Mouse (Mus musculus) gastrocnemius, postnatal 36 days (tissue): ENCODE results near the gene P2rx1. TPM values are rescaled to one million over a fixed set of nuclear protein-coding genes. Genes with fewer than 3 reads are reported as not detected.

Source experiments
- DNase-seq, 2 experiments: peaks; one replicate each; pipeline ENCODE4 v3.0.0; 2022
- intact Hi-C: fragments of 180-260 bp; cut with DNase I; formaldehyde crosslinking; loops from one replicate; pipeline ENCODE4 v1.15.1; 2025
- long read RNA-seq, 2 experiments: library from polyadenylated mRNA; stranded (forward); transcript quantifications; one replicate each; pipeline ENCODE4 v2.0.0; 2021
- total RNA-seq, 2 experiments: library from RNA; stranded (reverse); gene quantifications; 2 replicates each; pipeline ENCODE4 v1.2.3; 2021

The P2rx1 gene
- total RNA-seq, result under 1 TPM; 0.20 to 0.32 TPM
- long read RNA-seq, experiment 1, result 0 reads
- long read RNA-seq, experiment 2, result 0 reads

DNA sequence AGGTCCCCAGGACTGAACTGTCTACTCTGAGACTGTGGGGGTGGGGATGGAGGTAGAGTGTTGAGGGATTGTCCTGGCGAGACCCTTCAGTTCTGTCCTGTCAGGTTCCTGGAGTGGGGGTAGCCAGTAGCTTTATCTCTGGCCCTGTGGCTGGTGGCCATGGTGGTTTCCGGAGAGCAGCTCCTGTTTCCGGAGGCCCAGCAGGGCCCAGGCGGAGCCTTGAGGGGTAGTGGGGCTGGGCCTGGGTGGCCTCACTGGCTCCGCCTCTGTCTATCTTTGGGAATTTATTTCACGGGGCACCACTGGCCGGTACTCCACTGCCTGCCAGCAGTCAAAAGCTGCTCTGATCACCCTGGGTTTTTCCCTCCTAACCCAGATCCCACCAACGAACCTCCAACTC, at the start of gene P2rx1:
Gene P2rx1, plus strand, starts transcription at position 333 of the 400 bp plus-strand sequence.
- DNase-seq, result no peak
- intact Hi-C loops, result no loop called here

DNA sequence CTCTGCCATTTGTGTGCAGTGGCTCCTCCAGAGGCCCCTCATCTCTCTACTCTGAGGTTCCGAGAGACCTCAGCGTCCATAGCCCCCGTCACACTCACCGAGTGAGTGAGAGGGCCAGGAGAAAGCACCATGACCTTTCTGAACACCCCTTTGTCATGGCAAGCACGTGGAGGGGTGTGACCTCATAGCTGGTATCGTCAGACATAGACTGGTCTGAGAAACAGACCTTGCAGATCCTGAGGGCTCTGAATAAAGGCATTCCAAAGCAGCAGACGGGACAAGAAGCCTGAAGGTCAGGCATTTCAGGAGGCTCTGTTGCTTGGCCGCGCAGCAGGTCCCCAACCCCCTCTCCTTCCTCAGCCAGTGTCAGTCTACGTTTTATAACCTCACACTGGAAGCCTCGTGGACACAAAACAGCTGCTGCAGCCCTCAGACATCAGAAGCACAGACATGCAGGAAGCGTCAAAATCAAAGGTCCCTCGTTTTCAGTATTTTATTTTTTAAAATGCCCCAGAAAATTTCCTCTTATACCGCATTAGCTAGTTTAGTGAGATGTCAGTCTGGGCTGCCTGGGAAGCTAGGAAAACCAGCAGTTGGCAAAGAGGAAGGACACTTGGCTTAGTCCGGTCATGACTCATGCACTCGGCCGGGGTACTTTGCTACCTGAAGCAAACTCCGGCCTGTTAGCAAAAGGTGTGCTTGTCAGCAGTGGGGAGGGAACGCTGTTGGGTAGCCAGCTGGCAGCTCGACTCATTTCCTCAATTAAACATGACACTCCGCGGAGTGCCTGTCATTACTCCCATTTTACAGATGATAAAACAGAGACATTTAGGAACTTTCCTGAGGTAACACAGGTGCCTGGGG, 47.5 kb upstream of the P2rx1 start:
- no peak for DNase-seq
- intact Hi-C loops, result no loop called here

DNA sequence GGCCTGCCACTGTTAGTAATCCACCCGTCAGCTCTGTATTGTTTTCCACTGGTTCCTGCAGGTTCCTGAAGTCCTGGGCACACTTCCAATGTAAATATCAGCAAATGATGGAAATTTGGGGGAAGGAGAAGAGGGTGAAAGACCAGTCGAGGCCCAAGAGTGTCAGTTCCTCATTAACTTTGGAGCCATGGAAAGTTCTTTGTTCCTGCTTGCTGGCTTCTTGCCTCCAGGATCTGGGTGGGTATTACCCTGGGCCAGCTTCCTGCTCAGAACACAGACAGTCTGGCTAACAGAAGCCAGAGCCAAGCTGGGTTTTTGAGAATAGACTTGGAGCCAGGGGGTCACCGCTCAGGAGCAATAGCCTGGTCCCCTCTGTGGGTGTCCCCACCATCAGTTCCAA, 46.7 kb upstream of the P2rx1 start:
- intact Hi-C loops, result no loop called here

DNA sequence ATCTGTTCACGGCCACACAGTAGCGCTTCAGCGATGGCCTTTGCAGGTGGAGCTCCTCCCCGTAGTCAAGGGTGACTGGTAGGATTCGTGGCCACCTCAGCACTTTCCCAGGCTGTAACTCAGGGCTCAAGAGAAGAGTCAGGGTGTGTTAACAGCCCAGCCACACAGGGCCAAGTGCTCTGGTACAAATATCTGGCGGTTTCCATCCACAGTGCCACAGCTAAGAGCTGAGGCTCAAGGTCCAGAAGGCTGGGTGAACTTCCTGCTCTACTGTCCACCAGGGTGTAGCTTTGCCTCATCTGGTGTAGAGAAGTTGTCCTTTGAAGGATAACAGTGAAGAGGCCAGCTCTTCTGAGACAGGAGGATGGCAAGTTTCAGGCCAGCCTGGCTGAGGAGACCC, 46.2 kb upstream of the P2rx1 start:
- DNase-seq, result no peak
- intact Hi-C loops, result no loop called here

More for the DNA sequence above, 46.7 kb upstream of the P2rx1 start:
- no peak for DNase-seq

DNA sequence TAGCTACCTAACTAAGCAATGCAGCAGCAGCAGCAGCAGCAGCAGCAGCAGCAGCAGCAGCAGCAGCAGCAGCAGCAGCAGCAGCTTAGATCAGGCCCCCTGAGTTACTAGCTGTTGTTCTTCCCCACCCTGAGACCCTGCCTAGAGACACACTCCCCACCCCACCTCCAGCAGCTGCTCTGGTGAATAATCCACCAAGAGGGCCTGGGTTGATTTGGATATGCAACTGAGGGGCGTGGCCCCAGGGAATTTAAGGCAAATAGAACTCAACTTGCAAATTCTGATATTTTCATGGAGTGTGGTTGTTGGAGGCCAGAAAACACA, 45.8 kb upstream of the P2rx1 start:
- intact Hi-C loops, result no loop called here
- no peak for DNase-seq

DNA sequence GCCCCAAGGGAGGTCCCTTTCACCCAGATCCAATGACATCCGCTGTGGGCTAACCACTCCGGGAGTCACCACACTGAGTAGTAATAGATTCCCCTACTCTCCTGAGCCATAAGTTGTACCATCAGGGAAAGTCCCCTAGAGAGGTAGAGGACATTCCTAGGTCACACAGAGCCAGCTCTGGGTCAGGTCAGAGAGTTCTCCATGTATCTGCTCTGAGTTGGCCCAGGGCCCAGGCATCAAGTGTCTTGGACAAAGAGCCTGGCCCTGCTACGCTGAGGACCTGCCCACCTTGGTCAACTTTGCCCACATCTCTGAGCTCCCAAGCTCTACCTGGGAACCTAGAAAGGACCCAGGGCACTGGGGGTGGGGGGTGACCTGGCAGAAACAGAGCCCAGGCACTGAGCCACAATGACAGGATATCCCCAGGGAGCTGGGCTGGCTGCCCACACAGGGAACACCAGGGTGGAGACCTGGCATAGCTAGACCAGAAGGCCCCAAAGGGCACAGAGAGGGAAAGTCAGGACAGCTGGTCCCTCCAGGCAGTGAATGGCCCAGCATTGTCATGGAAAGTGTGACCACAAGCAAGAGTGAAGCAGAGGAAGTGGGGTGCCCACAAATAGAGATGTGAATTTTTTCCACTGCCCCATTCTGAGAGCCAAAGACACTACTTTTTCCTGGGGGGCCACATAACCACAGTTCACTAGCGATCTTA, 45.3 kb upstream of the P2rx1 start:
- peak in 1 of 2 experiments; percentile 40 for DNase-seq

DNA sequence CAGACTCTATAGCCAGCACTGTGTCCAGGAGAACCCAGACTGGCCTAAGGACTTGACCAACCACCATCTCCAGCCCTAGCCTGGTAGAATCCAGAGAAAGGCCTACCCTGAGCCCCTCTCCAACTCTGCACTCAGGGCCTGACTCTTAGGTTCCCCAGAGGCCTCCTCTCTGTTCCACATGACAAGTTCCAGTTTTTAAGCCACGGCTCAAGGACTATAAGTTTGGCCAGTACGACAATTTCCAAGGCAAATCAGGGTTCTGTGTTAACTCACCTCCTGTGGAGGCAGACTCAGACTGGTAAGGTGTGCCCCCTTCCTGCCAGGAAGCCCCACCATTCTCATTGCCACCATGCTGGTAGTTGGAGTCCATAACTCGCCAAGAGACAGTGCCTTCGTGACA, 44.7 kb upstream of the P2rx1 start:
- intact Hi-C loops, result no loop called here
- no peak for DNase-seq

More for the DNA sequence above, 45.3 kb upstream of the P2rx1 start:
- intact Hi-C loops, result no loop called here

DNA sequence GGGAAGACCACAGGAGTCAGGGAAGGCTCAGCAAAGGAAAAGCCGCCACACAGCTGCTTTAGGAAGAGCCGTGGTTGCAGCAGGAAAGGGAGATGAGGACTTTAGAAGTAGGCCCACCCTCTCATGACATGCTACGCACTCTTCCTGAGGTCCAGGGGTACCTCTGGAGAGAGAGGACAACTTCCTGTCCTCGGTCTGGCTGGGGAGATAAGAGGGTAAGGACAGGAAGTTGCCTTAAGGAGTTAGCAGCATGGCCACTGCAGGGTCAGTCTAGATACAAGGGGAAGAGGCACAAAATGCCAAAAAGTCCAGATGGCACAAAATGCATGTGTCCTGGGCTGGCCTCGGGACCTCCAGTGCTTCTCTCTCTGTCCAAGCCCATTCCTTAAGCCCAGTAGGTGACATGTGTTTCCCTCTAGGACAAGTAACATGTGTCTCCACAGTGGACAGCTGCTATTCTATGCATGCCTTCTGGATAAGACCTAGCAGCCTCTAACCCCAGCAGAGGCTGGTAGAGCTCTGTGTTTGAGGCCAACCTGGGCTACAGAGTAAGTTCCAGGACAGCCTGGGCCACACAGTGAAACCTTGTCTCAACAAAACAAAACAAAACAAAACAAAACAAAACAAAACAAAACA, 43.4 kb upstream of the P2rx1 start:
- DNase-seq, result no peak
- intact Hi-C loops, result no loop called here

DNA sequence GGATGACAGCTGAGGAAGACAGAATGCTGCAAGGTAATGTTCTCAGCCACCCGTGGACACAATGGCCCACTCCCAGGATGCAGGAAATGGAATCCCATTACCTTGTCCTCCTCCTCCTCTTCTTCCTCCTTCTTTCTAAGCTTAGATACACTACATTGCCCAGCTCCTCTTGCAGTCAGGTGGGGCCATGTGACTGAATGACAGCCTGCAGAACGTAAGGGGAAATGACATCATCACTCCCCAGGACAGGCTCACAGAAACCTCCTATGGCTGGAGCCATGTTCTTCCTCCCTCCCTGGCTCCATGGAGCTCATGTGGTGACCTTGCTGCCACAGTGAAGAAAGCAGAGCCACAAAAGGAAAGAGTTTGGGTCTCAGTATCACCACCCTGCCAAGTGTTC, 41.6 kb upstream of the P2rx1 start:
- no peak for DNase-seq
- intact Hi-C loops, result no loop called here

DNA sequence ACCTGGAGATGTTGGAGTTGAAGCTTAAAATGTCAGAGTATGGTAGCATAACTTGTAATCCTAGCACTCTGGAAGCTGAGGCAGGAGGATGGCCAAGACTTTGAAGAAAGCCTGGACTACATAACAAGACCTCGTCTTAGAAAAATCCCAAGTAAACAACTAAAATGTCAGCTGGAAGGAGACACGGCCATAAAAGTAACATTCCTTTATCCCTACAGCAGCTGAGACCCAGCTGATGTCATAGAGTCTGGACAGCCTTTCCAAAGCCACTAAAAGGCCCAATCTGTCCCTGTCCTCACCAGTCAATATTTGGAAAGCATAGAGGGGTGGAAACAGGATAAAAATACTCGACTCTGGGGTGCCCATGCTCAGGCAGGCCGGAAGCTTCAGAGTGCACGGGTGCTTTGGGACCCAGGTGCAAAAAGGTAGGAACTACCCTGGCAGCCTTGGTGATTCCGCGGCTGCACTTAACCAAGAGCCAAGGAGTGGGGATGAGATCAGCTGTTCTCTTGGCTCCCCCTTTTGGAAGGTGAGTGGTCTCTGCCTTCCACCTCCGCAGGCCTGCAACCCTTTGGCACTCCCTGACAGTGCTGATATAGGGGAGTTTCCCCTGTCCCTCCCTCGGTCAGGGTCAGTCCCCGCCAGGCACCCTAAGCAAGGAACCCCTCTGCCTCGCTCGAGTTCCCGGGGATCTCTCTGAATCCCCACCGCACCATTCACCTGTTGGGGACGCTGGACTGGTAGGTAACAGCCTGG, 38.8 kb upstream of the P2rx1 start:
- intact Hi-C loops, result no loop called here
- DNase-seq, result no peak

DNA sequence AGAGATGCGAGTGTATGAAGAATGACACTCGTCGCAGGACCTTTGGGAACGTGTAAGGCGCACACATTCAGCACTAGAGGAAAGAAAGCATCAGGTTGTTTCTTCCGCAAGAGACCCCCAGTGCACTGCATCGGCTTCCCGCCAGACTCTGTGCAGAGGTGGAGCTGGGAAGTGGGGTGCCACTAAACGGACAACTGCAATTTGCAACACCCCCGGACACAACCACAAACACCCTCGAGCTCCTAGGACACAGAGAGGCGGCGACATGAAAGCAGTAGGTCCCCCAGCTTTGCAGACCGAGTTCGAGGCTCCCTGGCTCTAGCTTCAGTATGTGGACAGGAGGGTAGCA, 38.2 kb upstream of the P2rx1 start:
- DNase-seq, result no peak
- intact Hi-C loops, result no loop called here

DNA sequence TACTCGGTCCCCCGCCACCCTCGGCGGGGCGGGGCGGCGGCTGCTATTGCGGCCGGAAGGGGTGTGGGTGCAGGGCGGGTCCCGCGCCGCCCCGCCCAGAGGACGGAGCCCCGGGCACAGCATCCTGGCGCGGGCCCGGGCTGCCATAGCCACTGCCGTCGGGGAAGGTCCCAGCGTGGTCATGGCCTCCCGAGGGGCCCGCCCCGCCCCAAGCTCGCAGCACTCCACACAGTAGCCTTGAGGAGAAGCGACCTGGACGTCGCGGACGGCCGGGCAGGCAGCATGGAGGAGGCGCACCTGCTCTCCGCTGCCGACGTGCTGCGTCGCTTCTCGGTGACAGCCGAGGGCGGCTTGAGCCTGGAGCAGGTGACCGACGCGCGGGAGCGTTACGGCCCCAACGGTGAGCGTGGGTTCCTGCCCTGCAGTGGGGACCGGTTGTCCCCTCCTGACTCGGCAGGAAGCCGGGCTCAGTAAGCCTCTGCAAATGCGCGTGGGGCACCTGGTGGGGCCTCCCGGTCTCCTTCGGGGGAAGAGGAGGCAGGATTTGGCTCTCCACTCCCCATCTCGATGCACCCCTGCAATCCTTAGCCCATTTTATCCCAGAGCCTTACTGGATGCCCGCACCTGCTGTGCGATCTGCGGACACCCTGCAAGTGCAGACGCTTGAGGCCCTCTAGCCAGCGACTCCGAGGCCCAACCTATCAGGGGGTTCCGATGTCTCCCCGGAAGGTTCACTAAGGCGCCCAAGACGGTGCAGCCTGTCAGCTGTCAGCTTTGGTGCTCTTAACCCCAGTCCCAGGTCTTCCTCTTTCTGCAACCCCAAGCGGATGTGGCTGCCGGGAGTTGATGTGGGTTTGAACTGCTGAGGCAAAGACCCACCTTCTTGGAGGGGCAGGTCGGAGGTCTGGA, 37.6 kb upstream of the P2rx1 start, which contains the start of gene Atp2a3:
Gene Atp2a3, plus strand, starts transcription at position 98 of the 909 bp plus-strand sequence.
- DNase-seq, result no peak
- intact Hi-C loops, result no loop called here

DNA sequence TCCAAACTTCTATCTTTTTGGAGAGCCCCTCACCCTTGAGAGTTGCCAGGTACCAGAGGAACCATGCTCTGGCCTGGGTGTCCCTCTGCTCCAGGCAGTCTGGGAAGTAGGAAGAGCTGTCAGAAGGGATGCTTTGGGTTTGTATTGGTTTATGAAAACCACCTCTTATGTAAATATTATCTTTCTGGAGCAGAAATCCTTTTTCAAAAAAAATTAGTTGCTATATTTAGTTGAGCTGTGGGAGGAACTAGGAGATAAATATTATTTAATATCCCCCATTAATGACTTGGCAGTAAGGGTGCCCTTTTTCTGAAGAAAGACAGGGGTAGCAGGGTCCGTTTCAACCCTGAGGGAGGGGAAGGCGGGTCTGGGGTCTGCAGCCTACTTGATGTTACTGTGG, 36.5 kb upstream of the P2rx1 start:
- DNase-seq, result no peak
- intact Hi-C loops, result no loop called here

DNA sequence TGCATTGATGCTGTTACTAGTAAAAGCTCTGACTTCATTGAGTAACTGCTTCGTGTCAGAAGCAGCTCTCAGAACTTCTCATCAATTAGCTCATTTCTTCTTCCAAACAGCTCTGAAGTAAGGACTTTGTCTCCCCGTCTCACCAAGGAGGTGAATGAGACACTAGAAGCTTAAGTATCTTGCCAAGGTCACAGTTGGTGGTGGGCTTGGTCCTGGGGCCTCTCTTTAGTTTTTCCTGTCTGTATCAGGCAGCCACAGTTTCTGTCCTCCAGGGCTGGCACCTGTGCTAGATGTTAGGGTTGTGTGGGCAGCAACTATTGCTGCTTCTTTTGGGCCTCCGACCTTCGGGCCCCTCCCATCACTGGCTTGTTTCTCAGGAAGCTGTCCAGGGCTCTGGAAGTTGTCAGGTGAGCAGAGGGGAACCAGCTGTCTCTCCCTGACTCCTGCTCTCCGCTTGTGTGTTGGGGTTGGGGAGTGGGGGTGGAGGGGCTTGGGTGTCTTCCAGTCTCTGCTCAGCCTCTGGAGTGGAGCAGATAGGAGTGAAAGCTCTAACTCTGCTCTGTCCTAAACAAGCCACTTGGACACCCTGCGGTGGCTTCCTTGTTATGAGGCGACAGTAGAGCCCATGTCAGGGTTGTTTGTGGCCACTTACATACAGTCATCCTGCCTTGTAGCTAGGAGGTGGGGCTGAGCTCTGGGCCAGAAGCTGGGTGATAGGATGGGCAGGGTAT, 35.7 kb upstream of the P2rx1 start:
- intact Hi-C loops, result no loop called here
- DNase-seq, result no peak

DNA sequence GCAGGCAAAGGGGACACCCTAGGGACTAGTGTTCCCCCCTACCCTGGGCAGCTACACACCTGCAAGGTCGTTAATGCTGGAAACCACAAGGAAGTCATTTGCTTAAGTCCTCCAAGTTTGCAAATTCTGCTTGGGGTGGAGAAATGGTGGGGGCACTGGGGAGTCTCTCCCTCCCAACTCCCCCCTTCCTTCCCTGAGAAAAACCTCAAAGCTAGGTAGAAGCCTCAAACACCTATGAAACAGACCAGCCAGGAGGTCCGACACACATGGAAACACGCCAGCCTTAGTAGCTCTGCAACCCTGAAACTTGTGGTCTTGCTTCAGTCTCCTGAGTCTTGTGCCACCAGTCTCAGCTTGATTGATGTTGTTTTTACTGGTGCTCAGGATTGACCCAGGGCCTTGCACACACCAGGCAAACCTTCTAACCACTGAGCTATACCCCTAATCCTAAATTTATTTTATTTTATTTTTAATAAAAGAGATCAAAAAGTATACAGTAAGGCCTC, 35.1 kb upstream of the P2rx1 start:
- intact Hi-C loops, result no loop called here
- no peak for DNase-seq

DNA sequence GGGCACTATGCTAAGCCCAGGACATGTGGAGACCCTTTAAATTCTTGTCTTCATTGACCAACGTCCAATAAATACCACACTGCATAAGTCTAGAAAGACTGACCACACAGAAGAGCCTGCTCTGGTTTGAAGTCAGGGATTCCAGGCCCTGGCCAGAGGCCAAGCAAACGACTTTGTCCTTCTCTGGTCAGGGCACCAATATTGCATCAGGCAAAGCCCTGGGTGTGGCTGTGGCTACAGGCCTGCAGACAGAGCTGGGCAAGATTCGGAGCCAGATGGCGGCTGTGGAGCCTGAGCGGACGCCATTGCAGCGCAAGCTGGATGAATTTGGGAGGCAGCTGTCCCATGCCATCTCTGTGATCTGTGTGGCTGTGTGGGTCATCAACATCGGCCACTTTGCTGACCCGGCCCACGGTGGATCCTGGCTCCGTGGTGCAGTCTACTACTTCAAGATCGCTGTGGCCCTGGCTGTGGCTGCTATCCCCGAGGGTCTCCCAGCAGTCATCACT, 23.9 kb upstream of the P2rx1 start:
- no peak for DNase-seq
- intact Hi-C loops, result no loop called here

DNA sequence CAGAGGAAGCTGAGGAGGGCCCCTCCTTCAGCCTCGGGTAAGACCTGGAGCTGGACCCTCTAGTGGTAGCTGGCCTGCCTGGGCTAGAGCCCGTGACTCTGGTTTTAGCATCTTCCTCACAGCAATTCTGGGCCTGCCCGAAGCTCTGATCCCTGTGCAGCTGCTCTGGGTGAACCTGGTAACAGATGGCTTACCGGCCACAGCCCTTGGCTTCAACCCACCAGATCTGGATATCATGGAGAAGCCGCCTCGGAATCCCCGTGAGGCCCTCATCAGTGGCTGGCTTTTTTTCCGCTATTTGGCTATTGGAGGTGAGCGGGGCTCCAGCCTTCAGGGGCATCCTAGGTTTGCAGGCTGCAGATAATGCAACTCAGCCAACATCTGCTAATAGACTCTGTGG, 16.4 kb upstream of the P2rx1 start:
- intact Hi-C loops, result loop anchor here (5.0 kb wide), 1 partner anchor 55 kb away; no protein-coding TSS in a partner anchor
- DNase-seq, result no peak

DNA sequence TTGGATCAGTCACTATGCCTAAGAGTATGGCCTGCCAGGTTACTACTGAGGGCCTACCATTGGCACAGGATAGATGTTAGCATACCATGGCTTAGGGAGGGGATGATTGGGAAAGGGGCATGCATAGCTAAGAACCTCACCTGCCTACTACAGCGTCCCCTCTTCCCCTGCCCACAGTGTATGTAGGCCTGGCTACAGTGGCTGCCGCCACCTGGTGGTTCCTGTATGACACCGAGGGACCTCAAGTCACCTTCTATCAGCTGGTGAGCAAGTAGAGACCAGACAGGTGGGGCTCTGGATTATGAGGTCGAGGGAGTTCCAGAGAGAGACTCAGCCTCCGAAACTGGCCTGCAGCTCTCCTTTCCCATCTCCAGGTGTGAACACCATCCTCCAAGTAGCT, 15.6 kb upstream of the P2rx1 start:
- DNase-seq, result no peak
- intact Hi-C loops, result loop anchor here (5.0 kb wide), 1 partner anchor 56 kb away; no protein-coding TSS in a partner anchor

DNA sequence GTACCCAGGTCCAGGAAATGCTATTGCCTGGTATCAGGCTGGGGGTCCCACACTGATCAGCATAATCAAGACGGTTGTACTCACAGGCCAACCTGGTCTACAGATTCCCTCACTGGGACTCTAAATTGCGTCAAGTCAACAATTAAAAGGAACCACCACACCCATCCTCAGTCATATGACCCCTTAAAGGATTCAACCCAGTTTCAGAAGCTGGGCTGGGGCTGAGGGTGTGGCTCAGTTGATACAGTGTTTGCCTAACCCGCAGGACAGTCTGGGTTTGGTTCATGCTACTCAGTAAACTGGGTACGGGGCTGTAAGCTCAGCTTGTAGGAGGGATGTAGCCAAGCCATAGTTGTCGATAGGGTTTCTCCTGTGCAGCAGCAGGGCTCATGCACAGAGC, 12.2 kb upstream of the P2rx1 start:
- intact Hi-C loops, result no loop called here
- no peak for DNase-seq
